Mouse (Mus musculus) left cerebral cortex, postnatal 10 days (tissue): Measurements from ENCODE around the gene Entpd3. TPM values are rescaled to one million over a fixed set of nuclear protein-coding genes. Genes with fewer than 3 reads are reported as not detected.

Experiments used
- DNase-seq, 2 experiments: peaks; one replicate each; pipeline ENCODE4 v3.0.0; 2021 to 2022; ENCODE audit warnings: low spot score in 2 of 2, mixed read lengths in 1 of 2; ENCODE audit errors: extremely low spot score in 1 of 2
- intact Hi-C: fragments of 180-260 bp; cut with DNase I; formaldehyde crosslinking; loops from one replicate; pipeline ENCODE4 v1.15.1; 2025
- total RNA-seq, 2 experiments: library from RNA; stranded (reverse); gene quantifications; 2 replicates each; pipeline ENCODE4 v1.2.3; 2021

Entpd3 gene
- total RNA-seq, 2 experiments from 2014 or later = 4.0 to 5.6 TPM

DNA sequence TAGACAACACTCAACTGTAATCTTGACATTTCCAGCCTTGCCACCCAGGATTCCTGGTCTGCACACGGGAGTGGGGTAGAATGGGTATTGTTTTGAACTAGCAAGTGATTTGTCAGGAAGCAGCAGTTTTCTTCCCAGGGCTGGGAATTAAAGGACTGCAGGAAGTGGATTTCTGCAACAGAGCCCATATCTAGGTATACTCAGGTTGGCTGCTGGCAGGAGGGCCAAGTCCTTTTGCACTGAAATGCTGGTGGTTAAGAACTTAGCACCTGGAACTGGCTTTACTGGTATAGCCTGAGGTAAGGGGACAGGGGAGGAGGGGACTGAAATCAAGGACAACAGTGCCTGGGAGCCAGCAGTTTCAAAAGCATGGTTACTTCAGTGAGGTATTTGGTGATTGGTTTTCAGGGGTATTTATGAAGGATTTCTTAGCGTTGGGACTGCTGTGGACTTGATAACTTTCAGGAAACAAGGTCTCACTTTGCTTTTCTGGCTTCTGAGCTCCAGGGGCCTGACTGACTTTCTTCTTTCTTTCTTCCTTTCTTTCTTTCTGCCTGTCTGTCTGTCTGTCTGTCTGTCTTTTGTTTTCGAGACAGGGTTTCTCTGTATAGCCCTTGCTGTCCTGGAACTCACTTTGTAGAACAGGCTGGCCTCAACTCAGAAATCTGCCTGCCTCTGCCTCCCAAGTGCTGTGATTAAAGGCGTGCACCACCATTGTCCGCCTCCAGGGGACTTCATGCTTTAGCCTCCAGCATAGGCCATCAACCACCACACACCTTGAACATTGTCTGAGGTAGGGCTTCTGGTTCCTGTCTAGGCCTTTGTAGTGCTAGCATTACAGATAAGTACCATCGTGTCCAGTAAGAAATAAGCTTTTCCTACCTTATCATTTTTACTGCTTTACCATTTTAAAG lies 36.4 kb downstream of the Entpd3 start:
- intact Hi-C loops = loop anchor here (10.0 kb wide), 1 partner anchor 799 kb away; no protein-coding TSS in a partner anchor
- no peak for DNase-seq

DNA sequence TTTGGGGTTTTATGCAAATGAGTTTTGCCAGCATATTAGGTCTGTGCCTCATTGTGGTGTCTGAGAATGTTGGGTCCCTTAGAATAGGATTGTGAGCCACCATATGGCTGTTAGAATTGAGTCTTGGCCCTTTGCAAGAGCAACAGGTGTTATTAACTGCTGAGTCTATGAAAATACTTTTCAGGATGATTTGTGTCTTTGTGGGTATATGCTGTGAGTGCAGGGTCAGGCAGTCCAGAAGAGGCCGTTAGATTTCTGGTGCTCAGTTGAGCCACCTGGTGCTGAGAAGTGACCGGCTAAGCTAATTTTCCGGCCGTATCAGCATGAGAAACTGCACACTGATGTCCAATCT lies 37.0 kb downstream of the Entpd3 start:
- intact Hi-C loops = loop anchor here (10.0 kb wide), 1 partner anchor 798 kb away; no protein-coding TSS in a partner anchor
- no peak for DNase-seq

- intact Hi-C loops = loop anchor here (10.0 kb wide), 1 partner anchor 798 kb away; no protein-coding TSS in a partner anchor
- peak; percentile 84 to 92 for DNase-seq
Observed at GRCm38 (mm10) chr9:120577133-120577651, 37.6 kb downstream of the Entpd3 start.

- intact Hi-C loops = loop anchor here (10.0 kb wide), 1 partner anchor 797 kb away; no protein-coding TSS in a partner anchor
- DNase-seq = no peak
Observed at GRCm38 (mm10) chr9:120577706-120578405, 38.2 kb downstream of the Entpd3 start.

DNA sequence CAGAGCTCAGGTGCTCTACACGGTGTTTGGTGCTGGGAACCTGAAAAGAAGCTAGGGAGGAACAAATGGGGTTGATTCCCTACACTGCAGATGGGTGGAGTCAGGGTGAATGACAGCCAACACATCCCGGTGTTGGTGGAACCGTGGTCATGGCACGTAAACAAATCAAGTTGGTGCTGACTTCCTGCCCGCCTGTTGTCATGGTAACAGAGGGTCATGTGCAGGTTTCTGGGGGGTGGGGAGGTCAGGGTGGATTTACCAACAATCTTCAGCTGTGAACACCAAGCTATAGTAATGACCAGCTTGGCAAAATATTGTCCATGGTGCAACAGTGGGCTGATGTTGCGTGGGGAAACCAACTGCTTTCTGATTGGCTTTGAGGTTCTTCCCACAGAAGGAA lies 39.1 kb downstream of the Entpd3 start:
- DNase-seq = no peak
- intact Hi-C loops = loop anchor here (10.0 kb wide), 1 partner anchor 796 kb away; no protein-coding TSS in a partner anchor

DNA sequence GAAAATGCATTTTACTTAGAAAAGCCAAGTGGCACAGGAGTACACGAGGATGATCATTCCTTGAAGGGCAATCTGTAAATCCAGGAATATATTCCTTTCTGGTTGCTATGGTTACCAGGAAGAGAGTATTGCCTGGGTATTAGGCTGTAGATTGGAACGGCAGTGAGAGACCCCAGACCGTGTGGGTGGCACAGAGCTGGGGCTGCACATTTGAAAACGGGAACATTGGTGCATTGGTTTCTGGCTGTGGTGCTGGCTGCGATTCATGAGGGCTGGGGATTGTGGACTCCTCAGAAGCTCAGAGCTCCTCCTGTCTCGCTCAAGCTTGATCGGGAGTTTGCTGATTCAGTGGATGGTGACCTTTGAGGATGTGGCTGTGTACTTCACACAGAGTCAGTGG lies 40.2 kb downstream of the Entpd3 start:
- intact Hi-C loops = loop anchor here (10.0 kb wide), 1 partner anchor 795 kb away; no protein-coding TSS in a partner anchor
- DNase-seq = no peak

GRCm38 (mm10) chr9:120581941-120582618 lies 42.5 kb downstream of the Entpd3 start:
- peak in 1 of 2 experiments; percentile 77 for DNase-seq
- intact Hi-C loops = no loop called here

DNA sequence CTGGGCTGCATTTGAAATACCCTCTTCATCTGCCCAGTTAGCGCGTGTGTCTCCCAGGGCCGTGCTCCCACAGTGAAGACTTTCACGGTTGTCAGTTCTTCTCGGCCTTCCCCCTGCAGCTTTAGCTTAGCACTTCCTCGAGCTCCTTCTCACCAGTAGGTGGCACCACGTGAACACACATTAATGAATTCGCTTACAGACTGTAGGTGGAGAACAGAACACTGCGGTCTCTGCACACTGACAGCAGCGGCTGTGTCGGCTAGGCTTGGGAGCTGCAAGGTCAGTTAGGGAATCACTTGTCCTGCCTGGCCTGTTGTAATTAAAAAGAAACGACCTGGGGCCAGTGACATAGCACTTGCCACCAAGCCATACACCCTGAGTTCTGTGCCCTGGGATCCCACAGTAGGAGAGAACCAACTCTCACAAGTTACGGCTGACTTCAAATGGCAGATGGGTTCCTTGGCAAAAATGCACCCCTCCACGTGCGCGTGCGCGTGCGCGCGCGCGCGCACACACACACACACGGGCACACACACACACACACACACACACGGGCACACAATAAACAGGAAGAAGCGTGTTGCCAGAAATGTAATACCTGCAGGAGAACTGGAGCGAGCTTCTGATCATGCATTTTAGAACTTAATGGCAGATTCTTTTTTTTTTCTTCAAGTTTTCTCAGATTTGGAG lies 43.1 kb downstream of the Entpd3 start:
- DNase-seq = peak; percentile 90
- intact Hi-C loops = no loop called here

- intact Hi-C loops = no loop called here
- DNase-seq = no peak
Observed at GRCm38 (mm10) chr9:120583314-120583713, 43.7 kb downstream of the Entpd3 start.

DNA sequence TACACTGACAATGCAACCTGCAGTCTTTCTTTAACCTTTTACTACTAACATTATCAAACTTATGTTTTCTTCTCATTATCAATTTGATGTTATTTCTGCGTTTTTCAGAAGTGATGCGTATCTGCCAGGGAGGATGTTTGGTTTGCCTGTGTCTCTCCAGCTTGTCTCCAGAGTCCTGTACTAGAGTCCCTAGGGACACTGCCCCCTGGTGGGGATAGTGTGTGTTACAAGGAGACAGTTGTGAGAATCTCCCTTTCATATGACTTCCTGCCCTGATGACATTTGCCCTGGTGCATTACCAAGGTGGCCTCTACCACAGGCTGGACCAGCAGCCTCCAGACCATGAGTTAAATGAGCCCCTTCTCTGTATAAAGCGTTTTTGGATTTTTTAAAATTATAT lies 46.9 kb downstream of the Entpd3 start:
- DNase-seq = peak; percentile 54 to 81

GRCm38 (mm10) chr9:120591490-120591889 lies 51.9 kb downstream of the Entpd3 start:
- DNase-seq = peak; percentile 39 to 74
- intact Hi-C loops = loop anchor here (1.0 kb wide), 1 partner anchor 89 kb away; no protein-coding TSS in a partner anchor

More for the DNA sequence above, 46.9 kb downstream of the Entpd3 start:
- intact Hi-C loops = loop anchor here (2.0 to 5.0 kb wide), 2 partner anchors 84 to 154 kb away; no protein-coding TSS in a partner anchor

- intact Hi-C loops = no loop called here
- DNase-seq = no peak
Observed at GRCm38 (mm10) chr9:120593383-120594101, 53.9 kb downstream of the Entpd3 start.

DNA sequence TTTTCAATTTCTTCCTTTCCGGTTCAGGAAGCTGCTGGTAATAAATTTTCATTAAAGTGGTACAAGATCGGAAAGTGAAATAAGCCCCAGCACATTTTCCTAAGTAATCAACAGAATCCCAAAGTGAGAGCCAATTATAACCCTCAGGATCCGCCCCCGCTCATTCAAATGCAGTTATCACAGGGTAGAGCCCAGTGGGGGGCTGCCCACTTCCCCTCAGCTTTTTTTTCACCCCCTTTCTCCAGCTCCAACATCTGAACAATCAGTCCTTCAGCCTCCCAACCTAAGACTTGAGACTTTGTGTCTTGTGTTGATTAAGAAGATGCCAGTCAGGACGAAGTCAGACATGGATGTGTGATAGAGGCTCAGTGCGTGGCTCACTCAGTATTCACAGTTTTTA lies 55.2 kb downstream of the Entpd3 start:
- intact Hi-C loops = no loop called here
- DNase-seq = no peak

DNA sequence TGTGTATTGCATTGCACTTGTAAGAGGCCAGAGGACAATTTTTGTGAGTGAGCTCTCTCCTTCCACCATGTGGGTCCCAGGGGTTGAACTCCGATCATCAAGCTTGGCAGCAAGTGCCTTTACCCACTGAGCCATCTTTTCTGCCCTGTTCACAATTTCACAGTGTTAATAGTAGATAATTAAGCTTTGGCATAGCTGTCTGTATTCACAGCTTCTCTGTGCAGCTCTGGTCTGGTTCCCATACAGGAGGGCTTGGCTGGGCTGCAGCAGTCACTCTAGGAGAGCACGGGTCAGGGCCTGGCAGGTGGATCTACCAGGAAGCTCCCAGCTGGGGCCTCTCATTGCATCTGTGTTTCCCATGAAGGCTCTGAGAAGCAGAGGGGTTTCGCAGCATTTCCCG lies 55.7 kb downstream of the Entpd3 start:
- no peak for DNase-seq
- intact Hi-C loops = no loop called here

- intact Hi-C loops = loop anchor here (2.0 to 10.0 kb wide), 7 partner anchors 133 to 641 kb away; no protein-coding TSS in a partner anchor
- peak; percentile 62 to 74 for DNase-seq
Observed at GRCm38 (mm10) chr9:120601488-120602171, 62.0 kb downstream of the Entpd3 start.

GRCm38 (mm10) chr9:120602172-120602838 lies 62.7 kb downstream of the Entpd3 start:
- DNase-seq = peak; percentile 28 to 70
- intact Hi-C loops = loop anchor here (2.0 to 10.0 kb wide), 7 partner anchors 132 to 640 kb away; no protein-coding TSS in a partner anchor
